Mouse (Mus musculus) limb, embryonic 13.5 days (tissue): ENCODE results near the gene Gm5129. TPM values are rescaled to one million over a fixed set of nuclear protein-coding genes. Genes with fewer than 3 reads are reported as not detected.
"Not testable (repeated sequence)": the region's sequence is repeated elsewhere in the genome, so short reads cannot be mapped to it uniquely, and the experiment has no call there.

Experiments
- ATAC-seq: fragments of 200-750 bp; cut with Nextera tagmentation; 2 replicates; pipeline ENCODE4 v1.8.0; 2017; ENCODE audit warnings: low read depth, moderate number of reproducible peaks, moderate TSS enrichment; ENCODE audit not compliant: low FRiP score
- H3K27ac ChIP-seq: fragments of 300-500 bp; sonication (generic); 2 replicates; pipeline ENCODE4 v1.5.1; 2015; ENCODE audit warnings: inconsistent platforms, mild to moderate bottlenecking, moderate library complexity
- H3K27me3 ChIP-seq: fragments of 300-500 bp; sonication (generic); 2 replicates; pipeline ENCODE4 v1.6.1; 2015; ENCODE audit warnings: mild to moderate bottlenecking, inconsistent platforms
- H3K36me3 ChIP-seq: fragments of 300-500 bp; sonication (generic); 2 replicates; pipeline ENCODE4 v1.6.1; 2015; ENCODE audit warnings: inconsistent platforms, mild to moderate bottlenecking, moderate library complexity
- H3K4me1 ChIP-seq: fragments of 300-500 bp; sonication (generic); 2 replicates; pipeline ENCODE4 v1.6.1; 2015; ENCODE audit warnings: inconsistent platforms
- H3K4me2 ChIP-seq: fragments of 300-500 bp; sonication (generic); replicated peaks from 2 replicates; pipeline ENCODE4 v1.6.1; 2015; ENCODE audit warnings: inconsistent platforms, mild to moderate bottlenecking, moderate library complexity
- H3K4me3 ChIP-seq: fragments of 300-500 bp; sonication (generic); 2 replicates; pipeline ENCODE4 v1.5.1; 2015; ENCODE audit warnings: moderate library complexity, mild to moderate bottlenecking, inconsistent platforms
- H3K9ac ChIP-seq: fragments of 300-500 bp; sonication (generic); 2 replicates; pipeline ENCODE4 v1.6.1; 2015; ENCODE audit warnings: mild to moderate bottlenecking, inconsistent platforms
- H3K9me3 ChIP-seq: fragments of 300-500 bp; sonication (generic); 2 replicates; pipeline ENCODE4 v1.6.1; 2016; ENCODE audit warnings: inconsistent platforms
- WGBS: fragments of 180-500 bp; shearing (Covaris S2); methylation state at CpG from one replicate; pipeline ENCODE4 v1.1.7; 2015; 5-methylcytosine and 5-hydroxymethylcytosine counted together
- polyA plus RNA-seq: library from polyadenylated mRNA; unstranded; fragments of >200 nt; fragmentation: Nextera tagmentation; extraction: Ambion mirVana; gene quantifications from 2 replicates; pipeline ENCODE4 v1.2.1, GENCODE M21; 2015

The Gm5129 gene
- polyA plus RNA-seq, 1 experiment from 2014 or later, result not detected

GRCm38 (mm10) chr5:29751306-29751705, 15.6 kb upstream of the Gm5129 start:
- Histone ChIP-seq H3K36me3 (peaks cover 74% of the 10 kb centered on the region), H3K27ac (no peak overlapping the region)
- no peak for ATAC-seq

GRCm38 (mm10) chr5:29747661-29748060, 11.9 kb upstream of the Gm5129 start:
- no peak overlapping the region for H3K27ac ChIP-seq
- H3K4me1 ChIP-seq, result no peaks in the 10 kb centered on the region
- 90% methylated on average over 2 of the region's 2 CpGs for WGBS
- no peak for ATAC-seq
- H3K27me3 ChIP-seq, result no peaks in the 10 kb centered on the region
- no peak overlapping the region for H3K4me2 ChIP-seq
- H3K9ac ChIP-seq, result no peak overlapping the region
- H3K4me3 ChIP-seq, result no peak overlapping the region
- H3K9me3 ChIP-seq, result no peaks in the 10 kb centered on the region
- H3K36me3 ChIP-seq, result peaks cover 39% of the 10 kb centered on the region

More at GRCm38 (mm10) chr5:29751306-29751705, 15.6 kb upstream of the Gm5129 start:
- Histone ChIP-seq H3K9ac (no peak overlapping the region), H3K4me3 (no peak overlapping the region), H3K4me2 (no peak overlapping the region), H3K27me3 (no peaks in the 10 kb centered on the region), H3K4me1 (no peaks in the 10 kb centered on the region), H3K9me3 (no peaks in the 10 kb centered on the region)

GRCm38 (mm10) chr5:29741093-29741492, 5.4 kb upstream of the Gm5129 start:
- H3K36me3 ChIP-seq, result peaks cover 10% of the 10 kb centered on the region
- no peaks in the 10 kb centered on the region for H3K27me3 ChIP-seq
- H3K4me1 ChIP-seq, result peaks cover 18% of the 10 kb centered on the region
- no peak overlapping the region for H3K4me2 ChIP-seq
- H3K27ac ChIP-seq, result no peak overlapping the region
- no peak for ATAC-seq
- 78% methylated on average over 4 of the region's 4 CpGs for WGBS
- no peaks in the 10 kb centered on the region for H3K9me3 ChIP-seq
- H3K9ac ChIP-seq, result no peak overlapping the region
- H3K4me3 ChIP-seq, result no peak overlapping the region

- Histone ChIP-seq H3K27ac (no peak overlapping the region), H3K9me3 (no peaks in the 10 kb centered on the region), H3K4me2 (no peak overlapping the region), H3K4me3 (no peak overlapping the region), H3K9ac (no peak overlapping the region), H3K4me1 (peaks cover 18% of the 10 kb centered on the region), H3K36me3 (peaks cover 10% of the 10 kb centered on the region), H3K27me3 (no peaks in the 10 kb centered on the region)
- no peak for ATAC-seq
- 69% methylated on average over 1 of the region's 1 CpGs for WGBS
These were observed 4.9 kb upstream of the Gm5129 start for GRCm38 (mm10) chr5:29740651-29741050.

GRCm38 (mm10) chr5:29738076-29738475, 2.3 kb upstream of the Gm5129 start:
- no peak for ATAC-seq

GRCm38 (mm10) chr5:29737471-29737870, 1.7 kb upstream of the Gm5129 start:
- no peak for ATAC-seq
- WGBS, result 94% methylated on average over 5 of the region's 5 CpGs

More at GRCm38 (mm10) chr5:29738076-29738475, 2.3 kb upstream of the Gm5129 start:
- no peak overlapping the region for H3K27ac ChIP-seq
- H3K27me3 ChIP-seq, result no peaks in the 10 kb centered on the region
- no peak overlapping the region for H3K4me2 ChIP-seq
- H3K36me3 ChIP-seq, result peaks cover 10% of the 10 kb centered on the region
- no peak overlapping the region for H3K9ac ChIP-seq
- peaks cover 18% of the 10 kb centered on the region for H3K4me1 ChIP-seq
- H3K4me3 ChIP-seq, result no peak overlapping the region
- H3K9me3 ChIP-seq, result no peaks in the 10 kb centered on the region
- 76% methylated on average over 4 of the region's 4 CpGs for WGBS

GRCm38 (mm10) chr5:29736942-29737341, 1.2 kb upstream of the Gm5129 start:
- 63% methylated on average over 9 of the region's 9 CpGs for WGBS
- peak overlapping the region; percentile 99 for H3K4me3 ChIP-seq
- H3K9me3 ChIP-seq, result no peaks in the 10 kb centered on the region
- H3K36me3 ChIP-seq, result peaks cover 2% of the 10 kb centered on the region; the same call in 1 of the 2 replicates
- peaks cover 18% of the 10 kb centered on the region for H3K4me1 ChIP-seq
- H3K27ac ChIP-seq, result no peak overlapping the region
- ATAC-seq, result no peak
- H3K27me3 ChIP-seq, result no peaks in the 10 kb centered on the region
- H3K9ac ChIP-seq, result peak overlapping the region; percentile 97
- peak overlapping the region; percentile 83 for H3K4me2 ChIP-seq

More at GRCm38 (mm10) chr5:29737471-29737870, 1.7 kb upstream of the Gm5129 start:
- H3K36me3 ChIP-seq, result peaks cover 7% of the 10 kb centered on the region
- no peak overlapping the region for H3K27ac ChIP-seq
- H3K9me3 ChIP-seq, result no peaks in the 10 kb centered on the region
- peaks cover 18% of the 10 kb centered on the region for H3K4me1 ChIP-seq
- peak overlapping the region; percentile 83 for H3K4me2 ChIP-seq
- peak overlapping the region; percentile 97; the same call in 1 of the 2 replicates for H3K9ac ChIP-seq
- H3K4me3 ChIP-seq, result peak overlapping the region; percentile 99
- no peaks in the 10 kb centered on the region for H3K27me3 ChIP-seq

- under 1% methylated on average over 48 of the region's 48 CpGs for WGBS
- H3K36me3 ChIP-seq, result no peaks in the 10 kb centered on the region
- H3K9ac ChIP-seq, result peak overlapping the region; percentile 97
- ATAC-seq, result peak; percentile 46
- peak overlapping the region; percentile 83 for H3K4me2 ChIP-seq
- peak overlapping the region; percentile 99 for H3K4me3 ChIP-seq
- H3K4me1 ChIP-seq, result peaks cover 18% of the 10 kb centered on the region
- H3K27me3 ChIP-seq, result no peaks in the 10 kb centered on the region
- H3K27ac ChIP-seq, result peak overlapping the region; percentile 96
- no peaks in the 10 kb centered on the region for H3K9me3 ChIP-seq
These were observed 551 bp upstream of the Gm5129 start for GRCm38 (mm10) chr5:29736073-29736900.

GRCm38 (mm10) chr5:29734831-29735510, 765 bp downstream of the Gm5129 start:
- no peaks in the 10 kb centered on the region for H3K9me3 ChIP-seq
- ATAC-seq, result no peak; the same call in 1 of the 2 replicates

GRCm38 (mm10) chr5:29726070-29726469, 9.7 kb downstream of the Gm5129 start:
- WGBS, result 90% methylated on average over 5 of the region's 5 CpGs
- not testable (repeated sequence) for H3K36me3 ChIP-seq, H3K27me3 ChIP-seq, H3K9me3 ChIP-seq, H3K27ac ChIP-seq, H3K4me3 ChIP-seq, H3K4me2 ChIP-seq, H3K9ac ChIP-seq, H3K4me1 ChIP-seq, ATAC-seq

More at GRCm38 (mm10) chr5:29734831-29735510, 765 bp downstream of the Gm5129 start:
- peak overlapping the region; percentile 83 for H3K4me2 ChIP-seq
- H3K4me1 ChIP-seq, result peaks cover 18% of the 10 kb centered on the region
- H3K4me3 ChIP-seq, result peak overlapping the region; percentile 99
- H3K27me3 ChIP-seq, result no peaks in the 10 kb centered on the region
- peak overlapping the region; percentile 97 for H3K9ac ChIP-seq
- WGBS, result 55% methylated on average over 6 of the region's 6 CpGs
- H3K27ac ChIP-seq, result peak overlapping the region; percentile 96
- no peaks in the 10 kb centered on the region for H3K36me3 ChIP-seq

GRCm38 (mm10) chr5:29725369-29725768, 10.4 kb downstream of the Gm5129 start:
- Histone ChIP-seq H3K27ac (no peak overlapping the region), H3K36me3 (no peaks in the 10 kb centered on the region), H3K9ac (no peak overlapping the region), H3K4me3 (no peak overlapping the region), H3K9me3 (no peaks in the 10 kb centered on the region), H3K27me3 (no peaks in the 10 kb centered on the region), H3K4me1 (no peaks in the 10 kb centered on the region), H3K4me2 (no peak overlapping the region)
- ATAC-seq, result no peak
- WGBS, result 89% methylated on average over 2 of the region's 2 CpGs

- H3K4me3 ChIP-seq, result no peak overlapping the region
- no peak overlapping the region for H3K4me2 ChIP-seq
- no peaks in the 10 kb centered on the region for H3K4me1 ChIP-seq
- H3K36me3 ChIP-seq, result no peaks in the 10 kb centered on the region
- 14% methylated on average over 1 of the region's 1 CpGs for WGBS
- no peak overlapping the region for H3K9ac ChIP-seq
- no peak for ATAC-seq
- no peaks in the 10 kb centered on the region for H3K9me3 ChIP-seq
- H3K27me3 ChIP-seq, result no peaks in the 10 kb centered on the region
- H3K27ac ChIP-seq, result no peak overlapping the region
These were observed 14.6 kb downstream of the Gm5129 start for GRCm38 (mm10) chr5:29721159-29721558.
